Mouse (Mus musculus) B cell, adult 2 months (primary cell): Measurements from ENCODE around the gene Dpyd.

Experiments
- DNase-seq, 2 experiments: peaks; one replicate each; pipeline ENCODE4 v3.0.0; 2022

Gene Dpyd

DNA sequence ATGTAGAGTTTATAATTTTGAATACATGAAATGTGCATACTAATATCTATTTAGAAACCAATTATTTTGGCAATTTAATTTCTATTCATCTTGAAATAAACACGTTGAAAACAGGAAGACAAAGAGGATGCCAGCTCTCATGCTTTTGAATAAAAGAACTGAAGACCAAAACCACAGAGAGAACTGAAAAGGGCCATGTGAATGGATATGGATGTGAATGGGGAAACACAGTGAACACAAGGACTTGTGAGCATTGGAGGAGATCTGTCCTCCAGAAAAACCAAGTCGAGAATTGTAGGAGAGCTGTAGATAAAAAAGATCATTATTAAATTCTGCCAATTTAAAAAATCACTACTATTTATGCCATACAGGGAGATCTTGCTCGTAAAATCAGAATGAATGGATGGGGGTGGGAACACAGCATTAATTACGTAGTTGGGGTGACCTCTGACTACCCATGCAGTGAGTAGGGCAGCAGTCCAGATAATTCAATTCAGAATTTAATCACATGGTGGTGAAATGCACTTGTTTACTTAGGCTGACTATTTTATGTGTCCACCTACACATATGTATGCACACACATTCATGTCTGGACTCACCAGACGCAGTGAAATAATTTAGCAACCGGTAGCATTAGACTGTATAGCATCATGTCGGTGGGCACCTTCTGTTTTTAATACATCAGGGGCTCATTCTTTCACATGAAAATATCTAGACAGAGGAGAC is 114.3 kb downstream of the Dpyd start:
- no peak for DNase-seq

DNA sequence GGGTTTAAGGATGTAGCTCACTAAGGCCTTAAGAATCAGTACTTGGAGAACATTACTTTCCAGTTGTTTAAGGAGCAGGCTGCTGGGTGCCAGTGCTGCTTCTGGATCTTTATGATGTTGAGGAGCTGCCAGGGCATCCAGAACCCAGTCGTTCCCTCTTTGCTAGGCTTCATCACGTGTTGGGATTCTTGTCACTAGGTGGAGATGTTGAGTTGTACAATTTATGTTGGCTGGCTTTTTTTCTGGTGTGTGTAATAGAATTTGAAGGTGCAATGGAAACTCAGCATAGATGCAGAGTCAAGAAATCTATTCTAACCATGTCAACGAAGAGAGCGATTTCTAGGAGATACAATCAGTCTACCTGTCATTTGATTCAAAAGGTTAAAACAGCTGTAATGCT is 118.9 kb downstream of the Dpyd start:
- DNase-seq, result no peak

DNA sequence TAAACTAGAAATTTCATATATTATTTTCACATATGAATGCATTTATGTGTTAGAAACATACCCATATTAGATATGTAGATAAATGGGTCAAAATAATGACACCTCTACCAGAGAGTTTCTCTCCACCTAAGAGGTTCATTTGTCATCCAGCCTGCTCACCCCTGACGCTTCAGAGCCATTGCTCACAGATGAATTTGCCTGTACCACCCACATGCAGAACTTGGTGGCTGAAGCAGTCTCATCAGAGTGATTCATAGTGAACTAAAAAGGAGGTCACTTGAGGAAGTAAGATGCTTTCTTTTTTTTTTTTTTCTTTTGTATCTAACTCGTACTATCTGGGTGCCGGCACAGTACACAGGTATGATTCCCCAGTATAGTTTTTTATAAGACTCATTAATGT is 188.3 kb downstream of the Dpyd start:
- no peak for DNase-seq

DNA sequence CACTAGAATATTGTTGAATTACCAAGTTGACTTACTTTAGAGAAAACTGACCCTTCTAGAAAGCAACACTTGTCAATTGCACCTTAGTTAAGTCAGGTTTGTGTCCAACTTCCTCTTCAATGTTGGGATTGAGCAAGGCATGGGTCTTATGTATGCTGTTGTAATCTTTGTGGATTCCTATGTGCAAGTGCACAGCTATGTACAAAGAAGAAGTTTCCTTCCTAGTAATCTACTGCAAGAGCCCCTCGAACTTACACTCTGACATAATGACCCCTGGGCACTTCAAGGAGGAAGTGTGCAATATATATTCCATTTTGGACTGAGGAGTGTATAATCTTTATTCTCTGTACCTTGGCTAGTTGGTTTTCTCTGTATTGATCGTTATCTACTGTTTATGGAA is 191.7 kb downstream of the Dpyd start:
- DNase-seq, result no peak

DNA sequence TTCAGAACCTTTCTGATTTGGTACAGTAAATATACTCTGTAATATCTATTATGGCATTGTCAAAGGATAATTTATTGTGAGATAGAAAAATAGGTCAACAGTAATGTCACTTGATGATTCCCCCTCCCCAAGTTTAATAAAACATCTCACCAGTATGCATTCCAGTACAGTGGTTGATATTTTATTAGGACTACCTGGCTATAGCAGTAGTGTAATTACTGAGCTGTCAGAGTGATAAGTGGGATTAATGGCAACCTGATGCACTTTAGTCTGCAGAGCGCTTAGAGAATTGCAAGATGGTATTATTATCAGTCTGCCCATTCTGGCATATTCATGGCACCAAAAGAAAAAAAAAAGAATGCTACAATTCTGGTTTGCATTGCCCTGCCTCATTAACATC is 194.2 kb downstream of the Dpyd start:
- no peak for DNase-seq

DNA sequence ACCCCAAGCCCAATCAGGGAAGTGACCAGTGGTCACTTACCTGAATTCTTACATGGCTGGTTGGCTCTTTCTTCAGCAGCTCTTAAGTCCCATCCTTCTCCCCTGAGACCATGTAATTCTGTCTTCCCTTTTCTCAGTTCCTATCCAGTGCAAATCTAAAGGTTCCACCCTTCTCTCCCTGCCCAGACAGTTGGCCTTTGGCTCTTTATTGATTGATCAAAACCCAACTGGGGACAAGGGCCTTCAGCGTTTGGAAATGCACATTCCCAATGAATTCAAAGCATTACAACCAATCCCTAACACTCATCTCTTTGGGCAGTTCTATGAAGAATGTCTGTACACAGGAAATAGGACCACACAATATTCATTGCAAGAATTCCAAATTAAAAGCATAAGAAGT is 251.0 kb downstream of the Dpyd start:
- no peak for DNase-seq

DNA sequence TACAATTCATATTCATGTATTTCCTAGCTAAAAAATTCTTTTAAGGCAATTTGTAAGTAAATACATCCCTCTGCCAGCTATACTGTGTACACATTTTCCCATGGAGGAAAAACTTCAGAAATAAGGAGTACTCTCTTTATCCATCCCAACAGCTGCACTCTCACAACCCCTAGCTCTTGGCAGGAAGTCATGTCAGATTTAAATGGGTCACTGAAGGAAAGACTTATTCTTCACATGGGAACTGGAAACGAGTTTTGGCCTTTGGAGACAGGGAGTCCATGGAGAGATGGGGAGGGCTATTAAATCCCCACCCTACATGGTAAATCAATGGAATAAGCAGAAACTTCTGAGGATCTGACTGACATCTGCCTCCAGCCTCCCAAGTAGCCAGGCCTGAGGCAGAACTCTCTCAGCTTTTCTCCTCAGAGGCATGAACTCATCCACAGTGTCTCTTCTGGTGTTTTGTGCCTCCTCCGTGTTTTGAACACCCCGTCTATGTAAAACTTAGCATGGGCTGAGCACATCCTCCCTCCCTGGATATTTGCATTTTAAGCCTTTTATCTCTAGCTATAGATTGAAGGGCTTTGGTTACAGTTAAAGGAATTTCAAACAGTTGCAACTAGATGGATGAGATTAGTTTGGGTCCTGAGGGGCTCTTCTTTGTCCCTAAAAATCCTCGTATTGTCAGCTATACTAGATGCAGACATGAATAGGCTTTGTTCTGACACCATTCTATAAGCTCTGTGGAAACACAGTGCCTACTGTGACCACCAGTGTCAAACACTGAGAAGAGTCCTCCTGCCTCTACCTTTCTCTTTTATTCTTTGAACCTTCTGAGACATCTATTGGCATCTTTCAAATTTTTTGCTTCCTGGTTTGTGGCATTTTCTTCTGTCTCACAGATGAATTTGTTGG is 288.9 kb downstream of the Dpyd start:
- DNase-seq, result no peak

DNA sequence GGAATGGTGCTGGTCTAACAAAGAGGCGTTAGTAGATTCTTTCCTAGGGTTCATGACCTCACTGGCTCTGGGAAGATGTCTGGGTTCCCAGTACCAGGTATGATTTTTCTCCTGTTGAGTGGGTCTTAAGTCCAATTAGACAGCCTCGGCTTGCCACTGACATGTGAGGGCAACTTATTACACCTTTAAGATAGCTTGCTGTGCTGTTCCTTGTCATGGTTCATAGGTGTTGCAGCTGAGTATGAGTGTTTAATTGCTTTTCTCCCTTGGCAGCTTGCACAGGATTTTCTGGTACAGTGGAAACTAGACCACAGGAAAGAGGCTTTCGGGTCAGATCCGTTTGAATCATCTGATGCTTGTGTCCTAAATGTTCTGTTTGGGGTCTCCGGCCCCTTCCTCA is 290.8 kb downstream of the Dpyd start:
- no peak for DNase-seq

DNA sequence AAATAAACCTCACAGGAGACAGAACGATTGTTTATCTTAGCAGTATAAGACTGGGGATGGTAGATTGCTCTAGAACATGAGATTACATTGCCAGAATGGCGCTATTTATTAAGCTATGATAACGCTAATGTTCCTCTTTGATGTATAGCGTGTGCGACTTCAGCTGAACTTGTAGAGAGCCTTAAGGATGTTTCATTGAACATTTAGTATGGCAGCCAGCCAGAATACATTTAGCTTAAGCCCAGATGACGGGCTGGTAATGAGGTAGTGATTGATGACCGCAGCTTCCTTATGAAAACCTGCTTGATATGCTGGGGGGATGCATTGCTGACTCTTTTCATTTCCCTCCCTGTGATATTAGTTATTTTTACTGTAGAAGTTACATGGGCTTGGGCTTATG is 293.5 kb downstream of the Dpyd start:
- no peak for DNase-seq

DNA sequence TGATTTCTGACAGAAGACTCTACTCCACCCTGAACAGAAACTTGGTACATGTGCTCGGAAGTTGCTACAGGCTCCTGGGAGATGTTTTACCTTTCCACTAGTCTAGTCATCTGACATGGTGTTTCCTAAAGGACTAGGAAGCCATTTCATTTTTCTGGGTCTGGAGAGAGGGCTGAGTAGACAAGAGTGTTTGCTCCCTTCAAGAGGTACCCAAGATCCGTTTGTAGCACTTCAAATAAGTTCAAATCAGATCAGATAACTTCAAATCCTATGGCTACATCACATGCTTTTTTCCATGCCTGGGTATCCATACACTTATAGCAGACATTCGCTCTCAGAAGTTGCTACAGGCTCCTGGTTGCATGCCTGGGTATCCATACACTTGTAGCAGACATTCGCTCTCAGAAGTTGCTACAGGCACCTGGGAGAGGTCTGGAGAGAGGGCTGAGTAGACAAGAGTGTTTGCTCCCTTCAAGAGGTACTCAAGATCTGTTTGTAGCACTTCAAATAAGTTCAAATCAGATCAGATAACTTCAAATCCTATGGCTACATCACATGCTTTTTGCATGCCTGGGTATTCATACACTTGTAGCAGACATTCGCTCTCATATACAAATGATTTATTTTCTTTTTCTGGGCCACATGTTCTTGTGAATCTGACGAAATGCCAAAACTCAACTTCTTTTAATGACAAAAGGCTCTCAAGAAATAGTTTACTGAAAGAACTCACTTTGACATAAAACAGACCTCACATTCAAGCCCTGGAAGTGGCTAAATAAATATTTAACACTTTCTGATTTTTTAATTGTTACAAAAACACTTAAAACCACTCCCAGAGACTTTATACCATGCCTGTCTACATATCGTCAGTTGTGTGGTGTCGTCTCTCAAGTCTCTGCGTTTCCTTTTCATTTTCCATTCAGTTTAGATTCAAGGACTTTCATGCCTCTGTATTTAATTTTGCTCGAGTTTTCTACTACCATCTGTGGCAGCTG is 307.5 kb downstream of the Dpyd start:
- DNase-seq, result no peak

DNA sequence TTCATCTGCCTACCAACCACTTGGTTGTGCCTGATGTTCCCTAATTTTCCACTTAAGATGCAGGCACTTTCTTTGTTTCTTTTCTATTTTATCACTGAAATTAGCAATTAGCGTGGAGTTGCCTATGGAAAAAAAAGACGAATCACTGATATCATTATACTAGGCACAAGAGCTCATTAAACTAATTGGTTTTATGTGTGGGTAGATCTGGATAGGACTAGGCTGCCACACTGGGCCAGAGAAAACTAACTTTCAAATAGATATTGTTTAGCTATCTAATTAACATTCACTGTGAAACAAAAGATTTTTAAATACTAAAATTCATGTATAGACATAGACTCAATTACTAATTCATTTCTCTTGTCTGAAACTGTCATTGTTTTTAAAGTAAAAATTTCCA is 313.9 kb downstream of the Dpyd start:
- DNase-seq, result no peak

DNA sequence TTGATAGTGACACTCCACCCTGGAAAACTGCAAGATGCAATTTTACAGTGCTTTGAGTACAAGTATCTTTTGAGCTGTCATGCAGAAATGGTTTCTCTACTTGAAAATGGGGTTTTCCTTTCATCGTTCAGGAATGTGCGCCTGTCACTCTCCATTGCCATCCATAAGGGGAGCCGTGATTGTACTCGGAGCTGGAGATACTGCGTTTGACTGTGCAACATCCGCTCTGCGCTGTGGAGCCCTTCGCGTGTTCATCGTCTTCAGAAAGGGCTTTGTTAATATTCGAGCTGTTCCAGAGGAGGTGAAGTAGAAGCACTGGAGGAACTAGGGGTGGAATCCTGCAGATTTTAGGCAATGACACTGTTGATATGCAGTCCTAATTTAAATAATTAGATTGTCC is 337.1 kb downstream of the Dpyd start:
- no peak for DNase-seq

DNA sequence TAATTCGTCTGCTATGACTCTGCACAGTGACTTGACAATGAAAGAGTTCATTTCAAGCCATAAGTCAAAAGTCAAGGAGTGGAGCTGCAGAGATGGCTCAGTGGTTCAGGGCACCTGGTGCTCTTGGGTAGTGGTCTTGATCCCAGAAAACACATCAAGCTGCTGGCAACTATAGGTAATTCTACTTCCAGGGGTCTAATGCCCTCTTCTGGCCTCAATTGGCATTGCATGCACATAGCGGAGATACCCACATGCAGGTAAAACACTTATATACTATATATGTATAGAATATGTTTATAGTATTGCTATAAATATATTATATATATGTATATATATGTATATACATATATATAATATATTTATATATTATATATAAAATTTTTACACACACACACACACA is 429.4 kb downstream of the Dpyd start:
- no peak for DNase-seq

DNA sequence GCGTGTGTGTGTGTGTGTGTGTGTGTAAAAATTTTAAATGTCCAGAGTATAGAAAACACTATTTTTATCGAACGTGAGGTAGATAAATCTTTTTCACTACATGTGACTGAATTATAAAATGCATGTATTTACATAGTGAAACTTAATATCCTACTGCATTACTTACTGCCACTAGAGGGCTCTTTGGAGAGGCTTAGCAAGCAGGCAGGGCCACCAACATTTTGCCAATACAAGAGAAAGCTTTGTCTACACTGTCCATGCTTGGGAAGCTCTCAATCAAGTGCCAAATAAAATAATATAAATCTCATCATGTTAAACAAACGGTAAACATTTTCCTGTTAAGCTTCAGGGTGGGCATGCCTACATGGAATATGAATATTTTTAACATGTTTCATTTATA is 429.9 kb downstream of the Dpyd start:
- no peak for DNase-seq

DNA sequence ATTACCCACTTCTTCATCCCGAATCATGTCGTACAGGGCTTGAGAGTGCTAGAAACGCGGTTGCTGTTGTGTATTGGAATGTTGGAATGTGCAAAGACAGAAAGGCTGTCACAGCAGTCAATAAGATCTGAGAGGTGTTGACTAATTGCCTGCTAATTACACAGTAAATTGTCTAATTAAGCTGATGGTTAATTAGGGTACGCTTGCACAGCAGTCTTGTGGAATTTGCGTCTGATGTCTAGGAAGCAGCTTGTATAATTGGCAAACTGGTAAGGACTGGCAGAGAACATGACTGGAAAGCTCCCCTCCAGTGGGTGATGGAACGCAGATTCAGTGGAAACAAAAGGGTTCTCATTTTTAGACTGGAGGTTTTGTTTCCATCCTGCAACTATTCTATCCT is 459.3 kb downstream of the Dpyd start:
- no peak for DNase-seq

DNA sequence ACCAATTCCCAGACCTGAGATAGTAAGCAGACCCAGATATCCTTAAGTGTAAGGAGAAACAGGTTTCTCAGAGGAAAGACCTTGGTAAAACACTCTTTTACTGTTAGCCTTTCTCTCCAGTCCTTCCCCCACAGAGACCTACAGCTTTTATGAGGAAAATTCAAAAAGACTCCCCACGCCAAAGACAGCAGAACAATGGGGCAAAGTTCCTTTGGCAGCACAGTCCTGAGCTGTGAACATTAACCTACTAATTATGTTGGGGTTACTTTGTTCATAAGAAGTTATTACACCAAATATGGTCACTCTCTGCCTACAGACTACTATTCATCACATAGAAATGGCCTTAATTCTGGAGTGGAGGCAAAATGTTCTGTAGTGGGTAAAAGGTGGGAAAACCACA is 480.7 kb downstream of the Dpyd start:
- DNase-seq, result no peak

DNA sequence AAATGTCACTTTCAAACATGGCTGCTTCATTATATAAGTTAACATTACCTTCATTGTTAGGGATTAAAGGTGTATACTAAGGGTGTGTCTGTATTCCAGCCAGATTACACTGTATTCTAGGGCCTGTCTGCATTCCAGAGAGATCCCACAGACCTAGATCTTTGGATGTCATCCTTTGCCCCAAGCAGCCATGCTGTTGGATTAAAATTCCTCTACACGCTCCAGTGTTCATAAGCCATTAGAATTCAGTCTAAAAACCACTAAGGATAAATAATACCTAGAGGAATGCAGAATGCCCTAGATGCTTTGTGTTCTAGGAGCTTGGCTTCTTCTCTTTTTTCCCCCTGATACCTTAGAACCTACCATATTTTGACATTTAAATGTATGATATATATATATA is 494.2 kb downstream of the Dpyd start:
- DNase-seq, result no peak

DNA sequence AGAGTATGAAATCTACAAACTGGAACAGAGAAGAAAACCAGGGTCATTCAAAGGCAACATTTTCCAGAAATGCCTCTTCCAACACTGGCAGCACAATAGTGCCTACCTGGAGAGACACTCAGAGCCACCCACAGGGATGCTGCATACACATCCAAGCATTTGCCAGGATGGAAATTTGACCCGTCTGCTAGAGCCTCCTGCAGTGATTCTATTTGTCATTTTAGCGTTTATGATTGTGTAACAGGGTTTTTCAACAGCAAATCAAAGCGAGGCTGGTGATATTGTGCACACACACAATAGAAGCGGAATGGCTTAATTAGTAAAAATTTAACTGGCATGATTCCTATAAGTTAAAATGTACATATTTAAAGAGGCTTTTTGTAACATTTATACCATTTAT is 501.3 kb downstream of the Dpyd start:
- DNase-seq, result no peak

DNA sequence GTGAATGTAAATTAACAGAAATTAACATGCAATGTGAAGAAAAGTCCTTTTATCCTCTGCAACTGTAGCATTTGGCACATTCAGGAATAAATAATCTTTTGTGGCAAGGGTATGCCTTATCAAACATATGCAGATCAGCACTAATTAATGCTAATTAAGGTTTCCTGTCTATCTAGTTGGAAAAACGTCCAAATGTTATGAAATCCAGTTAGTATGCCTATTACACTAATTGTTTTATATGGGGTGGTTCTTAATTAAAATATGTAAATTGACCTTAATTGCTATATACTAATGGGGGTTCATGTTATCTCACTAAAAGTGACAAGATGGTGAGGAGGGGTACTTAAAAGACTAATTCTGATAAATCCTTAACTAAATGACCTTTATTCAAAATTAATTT is 501.7 kb downstream of the Dpyd start:
- no peak for DNase-seq

DNA sequence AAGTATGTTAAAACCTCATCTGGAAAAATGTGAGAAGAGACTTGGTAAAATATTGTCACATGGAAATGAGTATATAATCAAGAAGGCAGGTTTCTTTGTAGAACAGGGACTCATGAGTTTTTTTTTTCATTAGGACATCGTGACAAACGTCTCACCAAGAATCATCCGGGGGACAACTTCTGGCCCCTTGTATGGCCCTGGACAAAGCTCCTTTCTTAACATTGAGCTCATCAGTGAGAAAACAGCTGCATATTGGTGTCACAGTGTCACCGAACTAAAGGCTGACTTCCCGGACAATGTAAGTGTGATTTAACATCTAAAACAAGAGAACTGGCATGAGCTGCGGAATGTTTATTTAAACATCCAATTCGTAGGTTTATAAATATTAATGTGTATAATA is 502.8 kb downstream of the Dpyd start:
- DNase-seq, result no peak

DNA sequence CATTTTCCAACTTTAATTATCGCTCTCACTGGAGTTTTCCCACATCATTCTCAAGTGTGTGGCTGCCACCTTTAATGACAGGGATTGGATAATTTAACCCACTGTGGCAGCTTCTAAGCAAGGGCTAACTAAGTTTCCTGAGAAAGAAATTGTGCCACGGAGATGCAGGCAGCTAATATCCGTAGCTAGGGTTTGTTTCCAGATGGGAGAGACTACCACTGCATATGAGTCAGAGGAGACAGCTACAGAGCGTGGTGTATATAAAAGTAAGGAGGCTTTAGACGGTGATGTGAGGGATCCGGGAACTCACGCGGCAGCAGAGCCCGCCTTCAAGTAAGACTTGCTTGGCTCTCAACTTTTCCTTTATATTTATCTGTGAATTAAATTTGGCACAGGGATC is 505.3 kb downstream of the Dpyd start:
- DNase-seq, result no peak

DNA sequence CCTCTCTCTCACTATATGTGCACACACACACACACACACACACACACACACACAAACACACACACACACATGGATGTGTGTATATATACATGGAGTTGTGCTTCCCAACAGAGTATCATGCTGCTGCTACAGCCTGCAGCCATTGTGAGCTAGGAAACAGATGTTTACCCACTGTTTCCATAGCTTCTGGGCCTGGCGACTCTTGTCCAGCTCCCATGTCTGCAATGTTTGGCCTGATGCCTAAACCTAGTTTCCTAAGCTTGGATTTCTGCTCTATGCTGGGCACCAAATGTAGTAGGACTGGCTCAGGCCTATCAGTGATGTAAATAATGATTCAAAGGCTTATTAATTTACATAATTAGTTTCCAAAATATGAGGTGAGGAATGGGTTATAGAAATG is 524.7 kb downstream of the Dpyd start:
- DNase-seq, result no peak

DNA sequence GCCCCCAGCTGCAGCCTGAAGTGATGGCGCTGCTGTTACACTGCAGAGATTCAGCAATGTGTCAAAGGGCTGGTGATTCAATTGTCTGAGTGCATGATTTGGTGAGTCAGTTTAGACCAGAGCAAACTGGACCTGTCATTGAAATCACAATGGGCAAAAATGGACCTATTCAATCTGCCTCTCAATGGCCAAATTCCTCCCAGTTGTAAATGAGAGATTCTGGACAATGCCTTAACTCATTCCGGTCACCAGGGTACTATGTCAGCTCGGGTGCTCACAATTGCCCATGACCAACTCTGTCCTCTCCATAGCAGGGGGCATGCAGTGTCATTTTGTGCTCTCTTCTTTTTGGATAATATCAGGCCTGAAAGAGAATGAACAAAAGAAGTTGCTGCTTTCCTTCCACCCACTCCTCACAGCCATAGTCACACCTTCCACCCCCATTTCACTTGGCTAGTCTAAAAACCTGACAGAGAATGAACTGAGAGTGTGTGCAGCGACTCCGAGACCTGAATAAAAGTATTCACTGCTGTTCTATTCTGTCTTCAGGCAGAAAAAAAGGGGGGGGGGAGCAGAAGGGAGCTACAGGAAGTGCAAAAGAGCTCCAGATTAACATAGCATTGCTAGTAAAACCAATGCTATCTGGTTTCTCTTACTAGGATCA is 533.4 kb downstream of the Dpyd start:
- no peak for DNase-seq
